Mouse (Mus musculus): ENCODE data around the gene Cngb1. TPM values are rescaled to one million over a fixed set of nuclear protein-coding genes. Genes with fewer than 3 reads are reported as not detected.
A peak's percentile ranks its signal among the peaks of the same experiment; 100 is the strongest.

The Cngb1 gene
- polyA plus RNA-seq, 1 experiment from 2014 or later: 0.94 TPM

- H3K4me1 ChIP-seq (replicated peaks): 0 out of 2 replicates have a peak, but pooled peaks cover 5% of the 10 kb centered on the region
- H3K4me2 ChIP-seq (replicated peaks): no peak overlapping the region
- H3K4me3 ChIP-seq (replicated peaks): no peak overlapping the region
- H3K27ac ChIP-seq: no peak overlapping the region
- H3K9me3 ChIP-seq: no peaks in the 10 kb centered on the region
- 93% methylated on average over 1 of the region's 1 CpGs for WGBS
- H3K9ac ChIP-seq: no peak overlapping the region
- peaks cover 12% of the 10 kb centered on the region; the same call in 1 of the 2 replicates for H3K36me3 ChIP-seq
- ATAC-seq: no peak
- H3K27me3 ChIP-seq (replicated peaks): no peaks in the 10 kb centered on the region
These were observed 29.3 kb upstream of the Cngb1 start for GRCm38 (mm10) chr8:95335706-95336105.

- no peaks in the 10 kb centered on the region for H3K27me3 ChIP-seq (replicated peaks)
- H3K4me3 ChIP-seq (replicated peaks): peak overlapping the region; percentile 82
- H3K9ac ChIP-seq: peak overlapping the region; percentile 94
- peak overlapping the region; percentile 99 for H3K27ac ChIP-seq
- H3K4me1 ChIP-seq (replicated peaks): 0 out of 2 replicates have a peak, but pooled peaks cover 14% of the 10 kb centered on the region
- H3K4me2 ChIP-seq (replicated peaks): peak overlapping the region; percentile 82
- peak; percentile 31 for ATAC-seq
- H3K36me3 ChIP-seq: peaks cover 22% of the 10 kb centered on the region
- WGBS: 19% methylated on average over 21 of the region's 21 CpGs
- no peaks in the 10 kb centered on the region for H3K9me3 ChIP-seq
These were observed 26.2 kb upstream of the Cngb1 start for GRCm38 (mm10) chr8:95332437-95333199.

DNA sequence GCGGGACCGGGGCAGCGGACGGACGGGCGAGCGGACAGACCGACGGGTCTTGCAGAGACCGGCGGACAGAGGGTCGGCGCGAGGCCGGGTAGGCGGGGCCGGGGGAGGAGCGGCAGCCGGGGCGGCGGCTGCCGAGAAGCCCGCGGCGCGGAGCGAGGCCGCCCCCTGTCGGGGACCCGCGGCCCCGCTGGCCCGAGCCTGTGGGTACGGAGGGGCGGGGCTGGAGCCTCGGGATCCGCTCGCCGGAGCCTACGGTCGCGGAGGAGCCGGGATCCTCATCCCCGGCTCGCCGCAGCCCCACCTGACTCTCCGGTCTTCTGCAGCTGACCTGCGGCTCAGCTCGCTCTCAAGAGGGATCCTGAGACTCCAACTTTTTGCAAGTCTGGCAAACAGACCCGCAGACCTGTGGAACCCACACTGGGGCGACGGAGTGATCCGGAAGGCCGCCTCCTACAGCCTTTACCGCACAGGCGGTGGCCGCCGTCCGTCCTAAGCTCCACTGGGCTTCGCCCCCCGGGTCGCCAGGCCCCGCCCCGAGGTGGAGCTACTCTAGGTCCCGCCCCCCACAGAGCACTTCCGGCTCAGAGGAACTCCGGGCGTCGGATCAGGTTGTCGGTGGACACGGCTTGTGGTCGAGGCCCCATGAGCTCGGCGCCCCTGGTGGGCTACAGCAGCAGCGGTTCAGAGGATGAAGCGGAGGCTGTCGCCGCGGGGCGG is 25.5 kb upstream of the Cngb1 start, which contains the start of the genes Zfp319 and Usb1:
TSS of gene Zfp319 (minus strand) at position 231 of the 717 bp plus-strand sequence.
TSS of gene Usb1 (plus strand) at position 565 of the 717 bp plus-strand sequence.
- Histone ChIP-seq H3K9me3 (no peaks in the 10 kb centered on the region), H3K36me3 (peaks cover 29% of the 10 kb centered on the region), H3K4me3 (replicated peaks) (peak within 1 kb of the TSS; percentile 82), H3K9ac (peak within 1 kb of the TSS; percentile 94), H3K4me1 (replicated peaks) (0 out of 2 replicates have a peak, but pooled peaks cover 16% of the 10 kb centered on the region), H3K27ac (peak within 1 kb of the TSS; percentile 99), H3K27me3 (replicated peaks) (no peaks in the 10 kb centered on the region), H3K4me2 (replicated peaks) (peak within 1 kb of the TSS; percentile 82)
- ATAC-seq: peak; percentile 97
- WGBS: under 1% methylated on average over 73 of the region's 80 CpGs

DNA sequence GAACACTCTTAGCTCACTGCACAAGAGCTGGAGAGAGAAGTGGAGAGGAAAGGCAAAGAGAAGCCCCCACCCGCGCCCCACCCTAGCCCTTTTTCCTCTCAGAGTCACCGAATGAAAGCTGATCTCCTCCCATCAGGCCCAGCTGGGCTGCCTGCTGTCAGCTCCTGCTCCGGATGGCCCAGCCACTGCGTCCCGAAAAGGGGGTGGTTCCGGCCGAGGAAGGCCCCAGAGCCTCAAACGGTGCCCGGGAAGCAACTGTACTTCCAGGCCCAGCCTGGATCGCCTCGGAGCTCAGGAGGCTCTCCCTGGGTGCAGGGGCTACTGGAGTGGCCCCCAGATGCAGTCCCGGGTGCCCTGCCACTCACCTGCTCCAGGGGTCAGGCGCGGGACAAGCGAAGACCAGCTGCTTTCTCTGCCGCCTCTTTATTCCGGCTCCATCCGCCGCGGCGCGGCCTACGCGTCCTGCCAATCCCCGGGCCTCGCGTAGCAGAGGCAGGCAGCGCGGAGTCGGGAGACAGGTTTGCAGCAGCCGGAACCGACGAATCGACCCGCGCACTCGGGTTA is 24.9 kb upstream of the Cngb1 start:
- no peaks in the 10 kb centered on the region for H3K27me3 ChIP-seq (replicated peaks)
- peak; percentile 59 for ATAC-seq
- peak overlapping the region; percentile 99 for H3K27ac ChIP-seq
- 0 out of 2 replicates have a peak, but pooled peaks cover 16% of the 10 kb centered on the region for H3K4me1 ChIP-seq (replicated peaks)
- H3K4me2 ChIP-seq (replicated peaks): peak overlapping the region; percentile 82
- H3K4me3 ChIP-seq (replicated peaks): peak overlapping the region; percentile 82
- under 1% methylated on average over 38 of the region's 38 CpGs for WGBS
- peaks cover 36% of the 10 kb centered on the region for H3K36me3 ChIP-seq
- no peaks in the 10 kb centered on the region for H3K9me3 ChIP-seq
- peak overlapping the region; percentile 94 for H3K9ac ChIP-seq

GRCm38 (mm10) chr8:95330367-95330766 is 24.0 kb upstream of the Cngb1 start:
- Histone ChIP-seq H3K27ac (no peak overlapping the region), H3K4me3 (replicated peaks) (peak overlapping the region; percentile 82), H3K4me2 (replicated peaks) (peak overlapping the region; percentile 82), H3K27me3 (replicated peaks) (no peaks in the 10 kb centered on the region), H3K4me1 (replicated peaks) (0 out of 2 replicates have a peak, but pooled peaks cover 16% of the 10 kb centered on the region), H3K9ac (peak overlapping the region; percentile 94; the same call in 1 of the 2 replicates), H3K9me3 (no peaks in the 10 kb centered on the region), H3K36me3 (peaks cover 40% of the 10 kb centered on the region)
- WGBS: 53% methylated on average over 1 of the region's 1 CpGs
- no peak for ATAC-seq

DNA sequence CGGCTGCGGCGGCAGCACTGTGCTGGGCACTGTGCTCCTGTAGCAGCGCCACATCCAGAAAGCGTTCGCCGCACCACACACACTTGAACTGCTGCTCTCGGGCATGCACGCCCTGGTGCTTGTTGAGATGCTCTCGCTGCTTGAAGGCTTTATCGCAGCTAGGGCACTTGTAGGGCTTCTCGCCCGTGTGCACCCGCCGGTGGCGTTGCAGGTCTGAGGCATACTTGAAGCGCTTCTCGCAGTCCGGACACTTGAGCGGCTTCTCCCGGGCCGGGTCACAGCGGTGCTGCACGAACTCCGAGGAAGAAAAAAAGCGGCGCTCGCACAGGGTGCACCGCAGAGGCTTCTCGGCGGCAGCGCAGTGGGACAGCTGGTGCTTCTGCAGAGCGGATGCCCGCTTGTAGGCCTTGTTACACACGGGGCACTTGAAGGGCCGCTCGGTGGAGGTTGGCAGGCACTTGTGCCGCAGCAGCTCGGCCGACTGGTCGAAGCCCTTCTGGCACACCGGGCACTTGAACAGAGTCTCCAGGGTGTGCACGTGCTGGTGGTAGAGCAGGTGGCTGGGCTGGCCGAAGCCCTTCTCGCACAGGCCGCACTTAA is 21.6 kb upstream of the Cngb1 start:
- Histone ChIP-seq H3K9me3 (no peaks in the 10 kb centered on the region), H3K4me3 (replicated peaks) (no peak overlapping the region), H3K9ac (no peak overlapping the region), H3K27me3 (replicated peaks) (no peaks in the 10 kb centered on the region), H3K4me1 (replicated peaks) (0 out of 2 replicates have a peak, but pooled peaks cover 16% of the 10 kb centered on the region), H3K27ac (no peak overlapping the region), H3K36me3 (peaks cover 37% of the 10 kb centered on the region), H3K4me2 (replicated peaks) (no peak overlapping the region)
- no peak for ATAC-seq
- WGBS: 89% methylated on average over 46 of the region's 46 CpGs

GRCm38 (mm10) chr8:95326822-95327221 is 20.4 kb upstream of the Cngb1 start:
- H3K4me3 ChIP-seq (replicated peaks): no peak overlapping the region
- H3K36me3 ChIP-seq: peaks cover 37% of the 10 kb centered on the region
- no peaks in the 10 kb centered on the region for H3K9me3 ChIP-seq
- H3K27me3 ChIP-seq (replicated peaks): no peaks in the 10 kb centered on the region
- H3K4me2 ChIP-seq (replicated peaks): no peak overlapping the region
- H3K9ac ChIP-seq: no peak overlapping the region
- H3K27ac ChIP-seq: no peak overlapping the region
- 74% methylated on average over 5 of the region's 5 CpGs for WGBS
- H3K4me1 ChIP-seq (replicated peaks): 0 out of 2 replicates have a peak, but pooled peaks cover 13% of the 10 kb centered on the region
- ATAC-seq: no peak

- H3K9ac ChIP-seq: no peak overlapping the region
- H3K4me3 ChIP-seq (replicated peaks): no peak overlapping the region
- WGBS: 74% methylated on average over 5 of the region's 5 CpGs
- no peak overlapping the region for H3K4me2 ChIP-seq (replicated peaks)
- peaks cover 37% of the 10 kb centered on the region for H3K36me3 ChIP-seq
- no peak overlapping the region for H3K27ac ChIP-seq
- H3K4me1 ChIP-seq (replicated peaks): peaks cover 17% of the 10 kb centered on the region; the same call in 1 of the 2 replicates
- ATAC-seq: no peak
- no peaks in the 10 kb centered on the region for H3K27me3 ChIP-seq (replicated peaks)
- no peaks in the 10 kb centered on the region for H3K9me3 ChIP-seq
These were observed 18.3 kb upstream of the Cngb1 start for GRCm38 (mm10) chr8:95324646-95325045.

- no peak for ATAC-seq
- H3K9ac ChIP-seq: no peak overlapping the region
- H3K36me3 ChIP-seq: peaks cover 24% of the 10 kb centered on the region
- no peaks in the 10 kb centered on the region for H3K27me3 ChIP-seq (replicated peaks)
- 75% methylated on average over 3 of the region's 3 CpGs for WGBS
- H3K4me3 ChIP-seq (replicated peaks): no peak overlapping the region
- H3K4me1 ChIP-seq (replicated peaks): peaks cover 17% of the 10 kb centered on the region; the same call in 1 of the 2 replicates
- H3K27ac ChIP-seq: no peak overlapping the region
- no peak overlapping the region for H3K4me2 ChIP-seq (replicated peaks)
- H3K9me3 ChIP-seq: no peaks in the 10 kb centered on the region
These were observed 16.8 kb upstream of the Cngb1 start for GRCm38 (mm10) chr8:95323201-95323600.

DNA sequence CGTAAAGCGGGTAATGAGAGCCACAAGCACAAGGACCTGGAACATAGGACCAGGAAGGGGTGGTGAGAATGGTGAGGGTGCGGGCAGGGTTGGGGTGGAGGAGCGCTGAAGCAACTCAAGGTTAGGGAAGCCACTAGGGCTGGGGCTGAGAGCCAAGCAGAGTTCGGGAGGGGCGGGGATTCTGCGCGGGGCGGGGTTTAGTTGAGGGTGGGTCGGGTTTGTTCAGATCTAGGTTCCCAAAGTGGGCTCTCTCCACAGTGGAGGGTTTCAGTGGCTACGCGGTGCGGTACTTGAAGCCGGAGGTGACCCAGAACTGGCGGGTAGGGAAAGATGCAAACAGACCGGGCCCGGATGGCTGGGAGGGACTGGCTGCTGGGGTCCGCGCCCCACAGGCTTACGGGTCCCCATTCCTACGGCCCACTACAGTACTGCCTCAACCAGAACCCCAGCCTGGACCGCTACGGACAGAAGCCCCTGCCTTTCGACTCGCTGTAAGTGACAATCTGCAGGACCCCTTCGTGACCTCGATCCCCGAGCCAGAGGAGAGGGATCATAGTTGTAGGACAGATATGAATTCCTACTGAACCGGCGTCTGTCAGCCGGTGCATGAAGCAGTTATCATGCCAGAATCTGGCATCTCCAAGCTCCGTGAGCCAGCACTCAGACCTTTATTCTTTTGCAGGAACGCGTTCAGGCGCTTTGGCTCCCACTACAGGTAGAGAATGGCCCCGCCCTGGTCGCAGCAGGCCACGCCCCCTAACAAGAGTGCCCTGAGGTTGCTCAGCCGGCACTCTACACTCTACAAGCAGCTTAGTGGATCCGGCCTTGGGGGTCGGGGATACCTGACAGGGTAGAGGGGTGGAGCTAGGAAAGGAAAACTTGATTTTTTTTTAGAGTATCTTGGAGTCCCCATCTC is 14.1 kb upstream of the Cngb1 start:
- Histone ChIP-seq H3K4me2 (replicated peaks) (peak overlapping the region; percentile 98), H3K9ac (peak overlapping the region; percentile 41), H3K36me3 (peaks cover under 1% of the 10 kb centered on the region; the same call in 1 of the 2 replicates), H3K4me1 (replicated peaks) (peaks cover 15% of the 10 kb centered on the region; the same call in 1 of the 2 replicates), H3K4me3 (replicated peaks) (peak overlapping the region; percentile 45), H3K9me3 (no peaks in the 10 kb centered on the region), H3K27me3 (replicated peaks) (no peaks in the 10 kb centered on the region), H3K27ac (no peak overlapping the region)
- ATAC-seq: peak; percentile 93
- WGBS: 2% methylated on average over 41 of the region's 41 CpGs

DNA sequence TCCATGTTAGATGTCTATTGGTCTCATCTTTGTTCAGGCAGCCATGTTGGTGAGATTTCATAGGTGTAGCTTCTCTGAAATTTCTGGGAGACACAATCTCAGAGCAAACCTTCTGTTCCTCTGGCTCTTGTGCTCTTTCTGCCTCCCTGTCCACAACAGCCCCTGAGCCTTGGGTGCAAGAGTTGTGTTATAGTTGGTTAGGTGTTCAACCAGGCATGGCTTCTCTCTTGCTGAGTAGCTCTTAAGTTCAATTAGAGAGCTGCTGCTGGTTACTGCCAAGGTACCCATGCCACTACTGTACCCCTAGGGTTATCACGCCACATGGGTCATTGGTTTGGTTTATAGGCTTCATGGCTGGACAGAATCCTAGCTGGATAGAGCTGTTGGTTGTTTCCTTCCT is 9.0 kb upstream of the Cngb1 start:
- Histone ChIP-seq H3K4me1 (replicated peaks) (peaks cover 7% of the 10 kb centered on the region; the same call in 1 of the 2 replicates), H3K4me2 (replicated peaks) (no peak overlapping the region), H3K4me3 (replicated peaks) (no peak overlapping the region), H3K27ac (no peak overlapping the region), H3K27me3 (replicated peaks) (no peaks in the 10 kb centered on the region), H3K9me3 (no peaks in the 10 kb centered on the region), H3K9ac (no peak overlapping the region), H3K36me3 (no peaks in the 10 kb centered on the region)
- WGBS: 89% methylated on average over 1 of the region's 1 CpGs
- no peak for ATAC-seq

Data from intestine, embryonic 15.5 days (tissue).